Mouse (Mus musculus) embryonic fibroblast, embryonic 13.5 days (primary cell): ENCODE measurements around the gene G6pd2. TPM values are rescaled to one million over a fixed set of nuclear protein-coding genes. Genes with fewer than 3 reads are reported as not detected.

Source experiments
- H3K27ac ChIP-seq: 2 replicates; pipeline ENCODE4 v1.5.1; 2012; ENCODE audit warnings: low read length, control low read depth, inconsistent platforms; ENCODE audit not compliant: insufficient read depth
- H3K4me1 ChIP-seq: 2 replicates; pipeline ENCODE4 v1.6.1; 2011; ENCODE audit warnings: low read length; ENCODE audit not compliant: control insufficient read depth, insufficient read depth
- H3K4me3 ChIP-seq: 2 replicates; pipeline ENCODE4 v1.5.1; 2011; ENCODE audit warnings: mild to moderate bottlenecking, control low read depth, low read length; ENCODE audit not compliant: insufficient read depth
- CTCF ChIP-seq: IDR thresholded peaks from 2 replicates; pipeline ENCODE4 v1.5.1; 2011; ENCODE audit warnings: mild to moderate bottlenecking, control low read depth, low read length, moderate library complexity, borderline replicate concordance; ENCODE audit not compliant: insufficient read depth
- POLR2A ChIP-seq: IDR thresholded peaks from 2 replicates; pipeline ENCODE4 v1.6.1; 2011; ENCODE audit warnings: low read depth, mild to moderate bottlenecking, control low read depth, low read length, moderate library complexity
- polyA plus RNA-seq: library from polyadenylated mRNA; stranded (reverse); fragments of >200 nt; gene quantifications from 2 replicates; pipeline ENCODE4 v1.2.4, GENCODE M21; 2011; ENCODE audit warnings: low read depth; ENCODE audit not compliant: missing spikeins, insufficient read length

G6pd2 gene
- 0.56 and 0.70 TPM in 2 replicates for polyA plus RNA-seq

GRCm38 (mm10) chr5:61808516-61808915 is at the start of gene G6pd2:
TSS of gene G6pd2 (plus strand) at chr5:61808816.
- Histone ChIP-seq H3K27ac (no peak within 1 kb of the TSS), H3K4me1 (no peaks in the 10 kb centered on the region), H3K4me3 (no peak within 1 kb of the TSS)
- TF ChIP-seq CTCF: no peak
- no peak for TF ChIP-seq POLR2A

- no peak overlapping the region for H3K27ac ChIP-seq
- H3K4me1 ChIP-seq: no peaks in the 10 kb centered on the region
- TF ChIP-seq POLR2A: no peak
- TF ChIP-seq CTCF: no peak
- no peak overlapping the region for H3K4me3 ChIP-seq
These were observed 44.4 kb upstream of the G6pd2 start for GRCm38 (mm10) chr5:61764214-61764613.

DNA sequence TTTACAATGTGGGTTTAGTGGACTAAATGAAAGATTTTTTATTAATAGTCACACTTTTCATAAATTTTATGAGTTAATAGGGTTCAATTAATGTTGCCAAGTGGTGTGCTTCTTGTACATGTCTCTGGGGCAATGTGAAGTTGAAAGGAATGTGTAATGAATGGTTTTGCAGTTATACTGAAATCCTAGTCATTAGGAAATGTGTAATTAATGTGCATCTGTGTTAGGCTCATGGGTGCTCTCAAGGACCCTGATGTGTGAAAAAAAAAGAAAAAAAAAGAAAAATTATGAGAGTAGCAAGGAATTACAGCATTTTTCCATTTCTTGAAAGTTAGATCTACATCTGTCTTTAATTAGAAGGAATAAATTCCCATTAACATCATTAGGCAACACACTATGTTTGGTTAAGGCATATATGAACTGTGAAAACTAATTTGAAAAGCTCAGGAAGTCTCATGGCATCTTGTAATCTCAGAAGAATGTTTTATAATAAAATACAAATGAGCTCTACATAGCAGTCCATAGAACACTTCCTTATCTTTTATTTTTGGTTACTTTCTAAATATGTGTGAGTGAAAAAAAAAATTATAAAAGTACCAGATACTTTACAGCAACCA is 24.4 kb downstream of the G6pd2 start:
- no peaks in the 10 kb centered on the region for H3K4me1 ChIP-seq
- TF ChIP-seq POLR2A (no peak), CTCF (no peak)
- no peak overlapping the region for H3K27ac ChIP-seq
- no peak overlapping the region for H3K4me3 ChIP-seq

DNA sequence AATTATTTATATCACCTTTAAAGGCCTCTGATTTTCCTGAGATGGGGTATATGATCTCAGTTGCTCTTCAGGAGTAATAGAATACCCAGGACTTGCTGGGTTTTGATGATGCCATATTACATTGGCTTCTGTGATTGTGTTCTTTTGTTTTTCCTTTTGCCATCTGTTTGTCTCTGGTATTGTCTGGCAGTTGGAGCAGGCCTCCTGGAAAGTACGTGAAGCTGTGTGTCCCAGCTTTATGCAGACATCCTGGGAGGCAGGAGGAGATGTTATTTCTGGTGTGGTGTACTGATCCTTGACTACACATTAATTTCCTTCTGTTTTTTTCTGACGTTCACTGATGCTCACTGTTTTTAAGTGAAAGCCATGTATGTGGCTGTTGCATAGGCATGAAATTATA is 35.3 kb downstream of the G6pd2 start:
- TF ChIP-seq POLR2A (no peak), CTCF (no peak)

More for the DNA sequence above, 35.3 kb downstream of the G6pd2 start:
- H3K4me1 ChIP-seq: no peaks in the 10 kb centered on the region
- H3K27ac ChIP-seq: no peak overlapping the region
- no peak overlapping the region for H3K4me3 ChIP-seq
